Mouse (Mus musculus) thymus, adult 2 months (tissue): ENCODE results near the gene Pramel1. TPM values are rescaled to one million over a fixed set of nuclear protein-coding genes. Genes with fewer than 3 reads are reported as not detected.
"Not testable (repeated sequence)": the region's sequence is repeated elsewhere in the genome, so short reads cannot be mapped to it uniquely, and the experiment has no call there.

Experiments
- DNase-seq: peaks from one replicate; pipeline ENCODE4 v3.0.0; 2021
- H3K27ac ChIP-seq: fragments of 200-500 bp; 2 replicates; pipeline ENCODE4 v1.5.1; 2012; ENCODE audit warnings: low read length, control low read depth; ENCODE audit not compliant: control insufficient read depth, insufficient read depth
- H3K27me3 ChIP-seq: fragments of 200-500 bp; 2 replicates; pipeline ENCODE4 v1.6.1; 2012; ENCODE audit warnings: mild to moderate bottlenecking, low read length, moderate library complexity, mixed read lengths; ENCODE audit not compliant: control insufficient read depth, insufficient read depth
- H3K36me3 ChIP-seq: fragments of 200-500 bp; 2 replicates; pipeline ENCODE4 v1.6.1; 2012; ENCODE audit warnings: mild to moderate bottlenecking, low read length, moderate library complexity; ENCODE audit not compliant: control insufficient read depth, insufficient read depth
- H3K4me1 ChIP-seq: fragments of 200-500 bp; replicated peaks from 2 replicates; pipeline ENCODE4 v1.6.1; 2012; ENCODE audit warnings: low read length; ENCODE audit not compliant: control insufficient read depth, insufficient read depth
- H3K4me3 ChIP-seq: fragments of 200-500 bp; 2 replicates; pipeline ENCODE4 v1.5.1; 2012; ENCODE audit warnings: mild to moderate bottlenecking, low read length, control low read depth, moderate library complexity; ENCODE audit not compliant: control insufficient read depth, insufficient read depth
- CTCF ChIP-seq: fragments of 200-500 bp; IDR thresholded peaks from 2 replicates; pipeline ENCODE4 v1.5.1; 2012; ENCODE audit warnings: mild to moderate bottlenecking, control low read depth, low read length, moderate library complexity, borderline replicate concordance; ENCODE audit not compliant: control insufficient read depth, poor library complexity, insufficient read depth; ENCODE audit errors: extremely low read depth
- POLR2A ChIP-seq: fragments of 200-500 bp; IDR thresholded peaks from 2 replicates; pipeline ENCODE4 v1.6.1; 2012; ENCODE audit warnings: mild to moderate bottlenecking, low read length, control low read depth, moderate library complexity; ENCODE audit not compliant: control insufficient read depth, poor library complexity, insufficient read depth; ENCODE audit errors: extremely low read depth
- WGBS: fragments of 180-500 bp; shearing (Covaris S2); methylation state at CpG from one replicate; pipeline ENCODE4 v1.1.7; 2018; 5-methylcytosine and 5-hydroxymethylcytosine counted together
- polyA plus RNA-seq: library from polyadenylated mRNA; depleted of rRNA; stranded (reverse); fragments of >200 nt; gene quantifications from 2 replicates; pipeline ENCODE4 v1.2.3, GENCODE M21; 2012; rRNA removed

The Pramel1 gene
- not detected in 2 replicates for polyA plus RNA-seq

DNA sequence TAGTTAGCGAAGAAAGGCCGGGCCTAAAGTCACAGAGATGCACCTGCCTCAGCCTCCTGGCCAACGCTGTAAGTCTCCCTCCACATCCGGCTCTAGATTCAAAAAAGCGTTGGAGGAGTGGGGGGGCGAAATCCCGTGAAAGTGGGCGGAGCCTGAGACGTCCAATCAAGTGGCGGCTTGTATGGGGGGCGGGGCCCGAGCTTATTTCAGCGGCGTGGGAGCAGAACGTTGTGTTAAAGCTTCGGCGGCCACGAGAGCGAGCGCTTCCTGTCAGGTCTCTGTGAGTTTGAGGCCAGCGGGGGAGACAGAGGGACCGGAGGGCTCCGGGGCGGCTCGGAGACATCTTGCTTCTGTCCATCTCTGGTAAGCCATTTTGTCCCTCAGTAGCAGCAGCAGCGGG, at the start of gene Pramel1:
TSS of gene Pramel1 (plus strand) at position 248 of the 400 bp plus-strand sequence.
- WGBS, result 86% methylated on average over 26 of the region's 26 CpGs
- TF ChIP-seq POLR2A, result no peak
- no peak for TF ChIP-seq CTCF
- DNase-seq, result no peak
- Histone ChIP-seq H3K27ac (no peak within 1 kb of the TSS), H3K27me3 (no peaks in the 10 kb centered on the region), H3K4me1 (no peaks in the 10 kb centered on the region), H3K4me3 (no peak within 1 kb of the TSS), H3K36me3 (no peaks in the 10 kb centered on the region)

GRCm38 (mm10) chr4:143345491-143345890, 48.7 kb upstream of the Pramel1 start:
- not testable (repeated sequence) for H3K27me3 ChIP-seq, DNase-seq, H3K27ac ChIP-seq, H3K4me1 ChIP-seq, H3K36me3 ChIP-seq, H3K4me3 ChIP-seq
- WGBS, result 89% methylated on average over 5 of the region's 5 CpGs

GRCm38 (mm10) chr4:143348678-143349077, 45.5 kb upstream of the Pramel1 start:
- no peak for TF ChIP-seq CTCF
- TF ChIP-seq POLR2A, result no peak
- 33% methylated on average over 5 of the region's 5 CpGs for WGBS
- no peak overlapping the region for H3K4me3 ChIP-seq
- H3K36me3 ChIP-seq, result no peaks in the 10 kb centered on the region
- H3K4me1 ChIP-seq, result no peaks in the 10 kb centered on the region
- peaks cover 5% of the 10 kb centered on the region; the same call in 1 of the 2 replicates for H3K27me3 ChIP-seq
- no peak for DNase-seq
- no peak overlapping the region for H3K27ac ChIP-seq

DNA sequence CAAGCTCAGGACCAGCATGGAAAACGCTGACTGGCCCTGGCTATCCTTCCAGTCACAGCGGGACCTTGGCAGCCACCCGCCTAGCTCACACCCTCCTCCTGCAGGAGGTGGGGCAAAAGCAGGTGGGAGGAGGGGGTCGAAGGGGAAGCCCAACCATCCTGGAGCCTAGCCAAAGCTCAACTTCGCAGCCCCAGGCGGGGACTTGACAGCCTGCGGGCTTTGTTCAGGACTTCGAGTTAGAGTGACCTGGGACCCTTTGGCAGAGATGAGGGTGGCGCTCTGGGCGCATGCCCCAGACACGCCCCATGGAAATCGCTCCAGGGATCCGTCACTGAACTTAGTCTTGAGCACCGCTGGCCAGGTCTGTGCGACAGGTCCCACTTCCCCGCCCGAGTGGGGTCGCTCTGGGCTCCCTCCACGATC, 44.7 kb upstream of the Pramel1 start, which contains the start of gene Lrrc38:
TSS of gene Lrrc38 (plus strand) at position 274 of the 423 bp plus-strand sequence.
- Histone ChIP-seq H3K27me3 (peaks cover 5% of the 10 kb centered on the region; the same call in 1 of the 2 replicates), H3K27ac (no peak within 1 kb of the TSS), H3K4me3 (no peak within 1 kb of the TSS), H3K4me1 (no peaks in the 10 kb centered on the region), H3K36me3 (no peaks in the 10 kb centered on the region)
- no peak for DNase-seq
- 4% methylated on average over 19 of the region's 19 CpGs for WGBS
- TF ChIP-seq POLR2A (no peak), CTCF (no peak)

DNA sequence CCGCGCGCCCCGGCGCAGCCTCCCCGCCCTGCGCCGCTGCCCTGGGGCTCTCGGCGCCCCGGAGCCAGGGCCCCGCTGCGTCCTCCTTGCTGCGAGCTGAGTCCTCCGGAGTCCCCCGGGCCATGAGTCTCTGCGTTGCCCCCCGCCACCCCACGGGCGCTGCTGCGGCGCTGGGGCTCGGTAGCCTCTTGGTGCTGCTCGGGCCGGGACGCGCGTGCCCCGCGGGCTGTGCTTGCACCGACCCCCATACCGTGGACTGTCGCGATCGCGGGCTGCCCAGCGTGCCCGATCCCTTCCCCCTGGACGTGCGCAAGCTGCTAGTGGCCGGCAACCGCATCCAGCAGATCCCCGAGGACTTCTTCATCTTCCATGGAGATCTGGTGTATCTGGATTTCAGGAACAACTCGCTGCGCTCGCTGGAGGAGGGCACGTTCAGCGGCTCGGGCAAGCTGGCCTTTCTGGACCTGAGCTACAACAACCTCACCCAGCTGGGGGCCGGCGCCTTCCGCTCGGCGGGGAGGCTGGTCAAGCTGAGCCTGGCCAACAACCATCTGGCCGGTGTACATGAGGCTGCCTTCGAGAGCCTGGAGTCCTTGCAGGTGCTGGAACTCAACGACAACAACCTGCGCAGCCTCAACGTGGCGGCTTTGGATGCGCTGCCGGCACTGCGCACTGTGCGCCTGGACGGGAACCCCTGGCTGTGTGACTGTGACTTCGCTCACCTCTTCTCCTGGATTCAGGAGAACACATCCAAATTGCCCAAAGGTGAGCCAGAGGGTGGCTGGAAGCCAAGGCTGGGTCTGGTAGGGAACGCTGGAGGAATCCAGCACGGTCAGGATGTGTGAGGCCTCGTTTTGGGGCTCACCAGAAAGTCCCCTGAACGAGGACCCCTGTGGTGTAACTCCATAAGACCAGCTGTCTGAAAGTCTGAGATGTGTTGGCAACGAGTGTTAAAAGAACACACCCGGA, 43.9 kb upstream of the Pramel1 start:
- Histone ChIP-seq H3K36me3 (no peaks in the 10 kb centered on the region), H3K4me3 (no peak overlapping the region), H3K27ac (no peak overlapping the region), H3K4me1 (no peaks in the 10 kb centered on the region), H3K27me3 (peaks cover 5% of the 10 kb centered on the region; the same call in 1 of the 2 replicates)
- 8% methylated on average over 72 of the region's 72 CpGs for WGBS
- DNase-seq, result no peak
- TF ChIP-seq POLR2A (no peak), CTCF (no peak)

DNA sequence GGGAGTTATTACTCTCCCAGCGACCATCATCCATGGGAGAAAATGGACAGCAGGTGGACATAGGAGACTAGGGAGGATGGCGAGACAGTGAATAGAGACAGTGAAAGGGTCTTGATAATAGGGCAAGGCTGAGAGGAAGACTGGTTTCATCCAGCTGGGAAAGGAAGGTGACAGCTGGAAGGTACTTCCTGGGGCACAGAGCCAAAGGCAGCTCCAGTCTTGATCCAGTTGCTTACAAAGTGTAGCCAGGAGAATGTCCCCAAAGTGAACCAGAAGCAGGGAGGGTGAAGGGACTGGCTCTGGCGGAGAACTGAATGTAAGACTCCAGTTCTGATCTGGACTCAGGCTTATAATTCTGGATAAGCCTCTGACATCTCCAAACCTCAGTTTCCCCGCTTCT, 41.9 kb upstream of the Pramel1 start:
- 86% methylated on average over 4 of the region's 4 CpGs for WGBS
- no peak for TF ChIP-seq CTCF
- no peak for TF ChIP-seq POLR2A
- Histone ChIP-seq H3K4me3 (no peak overlapping the region), H3K27ac (no peak overlapping the region), H3K4me1 (no peaks in the 10 kb centered on the region), H3K36me3 (no peaks in the 10 kb centered on the region), H3K27me3 (peaks cover 5% of the 10 kb centered on the region; the same call in 1 of the 2 replicates)
- DNase-seq, result no peak
